Mouse (Mus musculus) cerebellum, adult 2 months (tissue): ENCODE measurements at regions not wholly inside any gene's neighbourhood (a gene's known extent, or its start where the extent isn't known, plus 50 kb on each side); places are given as distances from the start of the nearest gene placed in this dataset.

Experiments
- CTCF ChIP-seq: fragments of 200-500 bp; IDR thresholded peaks from 2 replicates; pipeline ENCODE4 v1.5.1; 2011; ENCODE audit warnings: low read depth, mild to moderate bottlenecking, control low read depth, low read length, moderate library complexity, borderline replicate concordance; ENCODE audit not compliant: insufficient read depth
- POLR2A ChIP-seq: fragments of 200-500 bp; IDR thresholded peaks from 2 replicates; pipeline ENCODE4 v1.6.1; 2011; ENCODE audit warnings: low read length, control low read depth, borderline replicate concordance; ENCODE audit not compliant: insufficient read depth

DNA sequence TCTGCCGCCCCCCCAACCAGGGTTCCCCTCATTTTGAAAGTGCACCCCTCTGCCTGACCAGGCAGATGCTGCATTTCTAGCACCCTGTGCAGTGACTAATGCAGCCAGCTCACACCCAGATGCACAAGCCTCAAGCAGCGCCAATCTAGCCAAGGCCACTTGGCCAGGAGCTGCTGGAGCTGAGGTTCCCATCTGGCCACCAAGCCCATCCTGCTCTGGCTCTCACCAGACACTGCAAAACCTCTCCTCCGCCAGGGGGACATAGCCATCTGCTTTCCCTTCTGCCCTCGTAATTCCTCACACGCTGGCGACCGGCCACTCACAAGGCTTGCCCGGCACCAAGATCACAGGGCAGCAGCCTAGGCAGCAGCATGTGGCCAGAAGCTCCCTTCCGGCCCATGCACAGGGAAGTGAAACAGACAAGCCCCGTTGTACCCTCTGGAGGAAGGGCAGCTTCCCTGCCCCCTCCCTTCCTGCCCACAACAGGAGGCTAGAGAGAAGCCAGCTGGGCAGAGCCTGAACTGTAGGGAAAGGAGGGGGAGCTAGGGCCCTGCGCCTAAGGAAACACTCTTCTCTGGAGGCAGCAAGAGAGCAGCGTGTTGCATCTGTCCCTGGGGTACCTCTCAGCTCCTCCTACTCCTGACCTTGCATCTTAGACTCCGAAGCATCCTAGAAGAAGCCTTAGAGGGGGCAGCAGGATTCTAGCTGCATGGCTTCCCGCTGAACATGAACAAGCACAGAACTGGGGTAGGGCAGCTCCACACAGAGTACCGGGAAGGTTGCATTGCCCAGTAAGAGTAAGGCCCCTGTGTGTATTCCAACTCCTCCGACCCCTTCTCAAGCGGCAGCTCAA lies 124.1 kb downstream of the Rybp start:
- TF ChIP-seq CTCF (peak; percentile 70), POLR2A (no peak)
